Mouse (Mus musculus) erythroblast, adult 5-6 weeks (primary cell): ENCODE data around the gene Pbx2. TPM values are rescaled to one million over a fixed set of nuclear protein-coding genes. Genes with fewer than 3 reads are reported as not detected.

Experiments used
- ATAC-seq: replicated peaks from 2 replicates; pipeline ENCODE4 v1.8.0; 2016; ENCODE audit warnings: moderate number of reproducible peaks, mild to moderate bottlenecking, moderate TSS enrichment, inconsistent platforms; ENCODE audit not compliant: poor library complexity, low FRiP score, severe bottlenecking
- total RNA-seq, 2 experiments: library from RNA; stranded (forward) in 1 of 2; stranded (reverse) in 1 of 2; fragments of 150-400 nt in 1 of 2; fragments of 200-764, 138-1000 nt in 1 of 2; gene quantifications; 2 replicates each; pipeline versions ENCODE4 v1.2.3 to v1.2.4; 2015 to 2017; ENCODE audit warnings: low replicate concordance in 2 of 2

Pbx2 gene
- total RNA-seq, 2 experiments from 2014 or later = 5.5 to 10.4 TPM

- no peak for ATAC-seq
Measured at GRCm38 (mm10) chr17:34645831-34646511, 54.9 kb downstream of the Pbx2 start.

Other genes starting within 250 kb of the Pbx2 start
- gene Btnl2, start 236.4 kb upstream of the Pbx2 start, total RNA-seq (2015; ENCODE audit: low replicate concordance) = 0.96 TPM in 1 of 2 replicates, not detected in the other
- gene Btnl2, start 236.4 kb upstream of the Pbx2 start, total RNA-seq (2017; ENCODE audit: low replicate concordance) = 0.09 and 0.42 TPM in 2 replicates
- not detected in 2 replicates for gene Btnl1, start 214.1 kb upstream of the Pbx2 start, total RNA-seq (2015; ENCODE audit: low replicate concordance)
- gene Btnl1, start 214.1 kb upstream of the Pbx2 start, total RNA-seq (2017; ENCODE audit: low replicate concordance) = not detected in 2 replicates
- gene BC051142, start 192.4 kb upstream of the Pbx2 start, total RNA-seq (2015; ENCODE audit: low replicate concordance) = not detected in 2 replicates
- not detected in 2 replicates for gene BC051142, start 192.4 kb upstream of the Pbx2 start, total RNA-seq (2017; ENCODE audit: low replicate concordance)
- 0.84 TPM in 1 of 2 replicates, not detected in the other for gene Btnl4, start 113.9 kb upstream of the Pbx2 start, total RNA-seq (2015; ENCODE audit: low replicate concordance)
- not detected in 2 replicates for gene Btnl4, start 113.9 kb upstream of the Pbx2 start, total RNA-seq (2017; ENCODE audit: low replicate concordance)
- gene Btnl6, start 73.9 kb upstream of the Pbx2 start, total RNA-seq (2015; ENCODE audit: low replicate concordance) = not detected in 2 replicates
- 0.77 TPM in 1 of 2 replicates, not detected in the other for gene Btnl6, start 73.9 kb upstream of the Pbx2 start, total RNA-seq (2017; ENCODE audit: low replicate concordance)
- not detected in 2 replicates for gene Notch4, start 27.0 kb upstream of the Pbx2 start, total RNA-seq (2015; ENCODE audit: low replicate concordance)
- not detected in 2 replicates for gene Notch4, start 27.0 kb upstream of the Pbx2 start, total RNA-seq (2017; ENCODE audit: low replicate concordance)
- 69.6 and 82.3 TPM in 2 replicates for gene Gpsm3, start 1.5 kb upstream of the Pbx2 start, total RNA-seq (2015; ENCODE audit: low replicate concordance)
- 11.6 and 21.3 TPM in 2 replicates for gene Gpsm3, start 1.5 kb upstream of the Pbx2 start, total RNA-seq (2017; ENCODE audit: low replicate concordance)
- 0.84 TPM in 1 of 2 replicates, not detected in the other for gene Ager, start 6.6 kb downstream of the Pbx2 start, total RNA-seq (2015; ENCODE audit: low replicate concordance)
- gene Ager, start 6.6 kb downstream of the Pbx2 start, total RNA-seq (2017; ENCODE audit: low replicate concordance) = 0.26 and 1.7 TPM in 2 replicates
- 22.2 and 30.2 TPM in 2 replicates for gene Rnf5, start 12.4 kb downstream of the Pbx2 start, total RNA-seq (2015; ENCODE audit: low replicate concordance)
- 4.1 and 6.1 TPM in 2 replicates for gene Rnf5, start 12.4 kb downstream of the Pbx2 start, total RNA-seq (2017; ENCODE audit: low replicate concordance)
- gene Agpat1, start 13.0 kb downstream of the Pbx2 start, total RNA-seq (2015; ENCODE audit: low replicate concordance) = 9.6 and 16.5 TPM in 2 replicates
- gene Agpat1, start 13.0 kb downstream of the Pbx2 start, total RNA-seq (2017; ENCODE audit: low replicate concordance) = 8.2 and 12.4 TPM in 2 replicates
- 2.3 TPM in 1 of 2 replicates, not detected in the other for gene Egfl8, start 24.7 kb downstream of the Pbx2 start, total RNA-seq (2015; ENCODE audit: low replicate concordance)
- 0.34 TPM in 1 of 2 replicates, not detected in the other for gene Egfl8, start 24.7 kb downstream of the Pbx2 start, total RNA-seq (2017; ENCODE audit: low replicate concordance)
- gene Ppt2, start 37.2 kb downstream of the Pbx2 start, total RNA-seq (2015; ENCODE audit: low replicate concordance) = 13.6 and 21.3 TPM in 2 replicates
- gene Ppt2, start 37.2 kb downstream of the Pbx2 start, total RNA-seq (2017; ENCODE audit: low replicate concordance) = 2.9 and 3.3 TPM in 2 replicates
- gene Prrt1, start 38.3 kb downstream of the Pbx2 start, total RNA-seq (2015; ENCODE audit: low replicate concordance) = not detected in 2 replicates
- gene Prrt1, start 38.3 kb downstream of the Pbx2 start, total RNA-seq (2017; ENCODE audit: low replicate concordance) = not detected in 2 replicates
- gene Fkbpl, start 53.5 kb downstream of the Pbx2 start, total RNA-seq (2015; ENCODE audit: low replicate concordance) = not detected in 2 replicates
- gene Fkbpl, start 53.5 kb downstream of the Pbx2 start, total RNA-seq (2017; ENCODE audit: low replicate concordance) = 0.42 and 3.9 TPM in 2 replicates
- gene Atf6b, start 55.9 kb downstream of the Pbx2 start, total RNA-seq (2015; ENCODE audit: low replicate concordance) = 4.2 and 6.9 TPM in 2 replicates
- gene Atf6b, start 55.9 kb downstream of the Pbx2 start, total RNA-seq (2017; ENCODE audit: low replicate concordance) = 4.0 and 6.1 TPM in 2 replicates
- not detected in 2 replicates for gene Tnxb, start 79.3 kb downstream of the Pbx2 start, total RNA-seq (2015; ENCODE audit: low replicate concordance)
- not detected in 2 replicates for gene Tnxb, start 79.3 kb downstream of the Pbx2 start, total RNA-seq (2017; ENCODE audit: low replicate concordance)
- 0.38 and 0.84 TPM in 2 replicates for gene C4b, start 152.6 kb downstream of the Pbx2 start, total RNA-seq (2015; ENCODE audit: low replicate concordance)
- not detected in 2 replicates for gene C4b, start 152.6 kb downstream of the Pbx2 start, total RNA-seq (2017; ENCODE audit: low replicate concordance)
- not detected in 2 replicates for gene Cyp21a1, start 213.3 kb downstream of the Pbx2 start, total RNA-seq (2015; ENCODE audit: low replicate concordance)
- not detected in 2 replicates for gene Cyp21a1, start 213.3 kb downstream of the Pbx2 start, total RNA-seq (2017; ENCODE audit: low replicate concordance)
- 8.3 and 8.6 TPM in 2 replicates for gene Stk19, start 245.7 kb downstream of the Pbx2 start, total RNA-seq (2015; ENCODE audit: low replicate concordance)
- 5.9 TPM in 2 replicates for gene Stk19, start 245.7 kb downstream of the Pbx2 start, total RNA-seq (2017; ENCODE audit: low replicate concordance)
- gene Dxo, start 245.8 kb downstream of the Pbx2 start, total RNA-seq (2015; ENCODE audit: low replicate concordance) = 6.5 and 6.9 TPM in 2 replicates
- 3.5 and 19.9 TPM in 2 replicates for gene Dxo, start 245.8 kb downstream of the Pbx2 start, total RNA-seq (2017; ENCODE audit: low replicate concordance)